Mouse (Mus musculus) embryonic facial prominence, embryonic 12.5 days (tissue): ENCODE measurements around the gene Rbm4. TPM values are rescaled to one million over a fixed set of nuclear protein-coding genes. Genes with fewer than 3 reads are reported as not detected.
"Not testable (repeated sequence)": the region's sequence is repeated elsewhere in the genome, so short reads cannot be mapped to it uniquely, and the experiment has no call there.

ENCODE experiments used
- ATAC-seq: fragments of 200-750 bp; cut with Nextera tagmentation; 2 replicates; pipeline ENCODE4 v1.8.0; 2017; ENCODE audit not compliant: insufficient number of reproducible peaks, insufficient read depth, low FRiP score, low TSS enrichment
- H3K27ac ChIP-seq: fragments of 300-500 bp; sonication (generic); 2 replicates; pipeline ENCODE4 v1.5.1; 2016; ENCODE audit warnings: mild to moderate bottlenecking
- H3K27me3 ChIP-seq: fragments of 300-500 bp; sonication (generic); 2 replicates; pipeline ENCODE4 v1.6.1; 2016; ENCODE audit warnings: mild to moderate bottlenecking, moderate library complexity
- H3K36me3 ChIP-seq: fragments of 300-500 bp; sonication (generic); 2 replicates; pipeline ENCODE4 v1.6.1; 2016; ENCODE audit warnings: mild to moderate bottlenecking
- H3K4me1 ChIP-seq: fragments of 300-500 bp; sonication (generic); 2 replicates; pipeline ENCODE4 v1.6.1; 2016
- H3K4me2 ChIP-seq: fragments of 300-500 bp; sonication (generic); replicated peaks from 2 replicates; pipeline ENCODE4 v1.6.1; 2016; ENCODE audit warnings: mild to moderate bottlenecking, moderate library complexity
- H3K4me3 ChIP-seq: fragments of 300-500 bp; sonication (generic); 2 replicates; pipeline ENCODE4 v1.5.1; 2016; ENCODE audit warnings: mild to moderate bottlenecking
- H3K9ac ChIP-seq: fragments of 300-500 bp; sonication (generic); 2 replicates; pipeline ENCODE4 v1.6.1; 2016; ENCODE audit warnings: mild to moderate bottlenecking, moderate library complexity
- H3K9me3 ChIP-seq: fragments of 300-500 bp; sonication (generic); 2 replicates; pipeline ENCODE4 v1.6.1; 2016; ENCODE audit warnings: mild to moderate bottlenecking, moderate library complexity
- WGBS: fragments of 180-500 bp; shearing (Covaris S2); methylation state at CpG from one replicate; pipeline ENCODE4 v1.1.7; 2016; 5-methylcytosine and 5-hydroxymethylcytosine counted together
- polyA plus RNA-seq: library from polyadenylated mRNA; unstranded; fragments of >200 nt; fragmentation: Nextera tagmentation; extraction: Ambion mirVana; gene quantifications from 2 replicates; pipeline ENCODE4 v1.2.1, GENCODE M21; 2016

The Rbm4 gene
- polyA plus RNA-seq, 1 experiment from 2014 or later: 89.3 TPM

GRCm38 (mm10) chr19:4795929-4796328 lies 2.2 kb upstream of the Rbm4 start:
- H3K27ac ChIP-seq: no peak overlapping the region
- peaks cover 51% of the 10 kb centered on the region for H3K36me3 ChIP-seq
- H3K4me2 ChIP-seq: no peak overlapping the region
- ATAC-seq: no peak
- peaks cover 20% of the 10 kb centered on the region for H3K4me1 ChIP-seq
- 88% methylated on average over 1 of the region's 1 CpGs for WGBS
- H3K27me3 ChIP-seq: no peaks in the 10 kb centered on the region
- no peak overlapping the region for H3K9ac ChIP-seq
- H3K9me3 ChIP-seq: no peaks in the 10 kb centered on the region
- no peak overlapping the region for H3K4me3 ChIP-seq

GRCm38 (mm10) chr19:4793281-4793830 lies 345 bp downstream of the Rbm4 start:
- WGBS: under 1% methylated on average over 16 of the region's 16 CpGs
- Histone ChIP-seq H3K9ac (peak overlapping the region; percentile 48), H3K4me2 (peak overlapping the region; percentile 76), H3K27ac (peak overlapping the region; percentile 72), H3K4me3 (peak overlapping the region; percentile 72), H3K27me3 (no peaks in the 10 kb centered on the region), H3K4me1 (peaks cover 34% of the 10 kb centered on the region), H3K9me3 (no peaks in the 10 kb centered on the region), H3K36me3 (peaks cover 44% of the 10 kb centered on the region)
- ATAC-seq: peak; percentile 17; the same call in 1 of the 2 replicates

- no peaks in the 10 kb centered on the region for H3K27me3 ChIP-seq
- no peak overlapping the region for H3K4me3 ChIP-seq
- no peak overlapping the region for H3K4me2 ChIP-seq
- no peak for ATAC-seq
- no peak overlapping the region for H3K27ac ChIP-seq
- 90% methylated on average over 2 of the region's 2 CpGs for WGBS
- peaks cover 23% of the 10 kb centered on the region for H3K4me1 ChIP-seq
- H3K9me3 ChIP-seq: no peaks in the 10 kb centered on the region
- H3K9ac ChIP-seq: no peak overlapping the region
- peaks cover 85% of the 10 kb centered on the region for H3K36me3 ChIP-seq
Measured at GRCm38 (mm10) chr19:4786313-4786712, 7.4 kb downstream of the Rbm4 start.

- Histone ChIP-seq H3K4me1 (peaks cover 12% of the 10 kb centered on the region), H3K27me3 (no peaks in the 10 kb centered on the region), H3K9me3 (no peaks in the 10 kb centered on the region), H3K4me3 (no peak overlapping the region), H3K4me2 (no peak overlapping the region), H3K27ac (no peak overlapping the region), H3K9ac (no peak overlapping the region), H3K36me3 (peaks cover 82% of the 10 kb centered on the region)
- 92% methylated on average over 7 of the region's 7 CpGs for WGBS
- ATAC-seq: no peak
Measured at GRCm38 (mm10) chr19:4785206-4785605, 8.5 kb downstream of the Rbm4 start.

GRCm38 (mm10) chr19:4782891-4783290 lies 10.8 kb downstream of the Rbm4 start:
- Histone ChIP-seq H3K9me3 (no peaks in the 10 kb centered on the region), H3K4me3 (no peak overlapping the region), H3K36me3 (peaks cover 78% of the 10 kb centered on the region), H3K9ac (no peak overlapping the region), H3K4me1 (peaks cover 5% of the 10 kb centered on the region), H3K27me3 (no peaks in the 10 kb centered on the region), H3K27ac (no peak overlapping the region), H3K4me2 (no peak overlapping the region)
- WGBS: 88% methylated on average over 2 of the region's 2 CpGs
- no peak for ATAC-seq

GRCm38 (mm10) chr19:4772785-4773184 lies 20.9 kb downstream of the Rbm4 start:
- Histone ChIP-seq H3K4me1 (no peaks in the 10 kb centered on the region), H3K36me3 (peaks cover 73% of the 10 kb centered on the region), H3K4me2 (no peak overlapping the region), H3K9me3 (no peaks in the 10 kb centered on the region), H3K27ac (no peak overlapping the region), H3K27me3 (no peaks in the 10 kb centered on the region), H3K4me3 (no peak overlapping the region), H3K9ac (no peak overlapping the region)
- 82% methylated on average over 3 of the region's 3 CpGs for WGBS
- no peak for ATAC-seq

GRCm38 (mm10) chr19:4767507-4768148 lies 26.1 kb downstream of the Rbm4 start:
- H3K4me2 ChIP-seq: no peak overlapping the region
- no peaks in the 10 kb centered on the region for H3K9me3 ChIP-seq
- ATAC-seq: no peak
- peaks cover 71% of the 10 kb centered on the region for H3K36me3 ChIP-seq
- no peak overlapping the region for H3K9ac ChIP-seq
- H3K27me3 ChIP-seq: no peaks in the 10 kb centered on the region
- H3K4me3 ChIP-seq: no peak overlapping the region
- WGBS: 91% methylated on average over 12 of the region's 12 CpGs
- no peaks in the 10 kb centered on the region for H3K4me1 ChIP-seq
- H3K27ac ChIP-seq: no peak overlapping the region

- H3K27me3 ChIP-seq: no peaks in the 10 kb centered on the region
- no peak overlapping the region for H3K27ac ChIP-seq
- peaks cover 48% of the 10 kb centered on the region for H3K36me3 ChIP-seq
- WGBS: 64% methylated on average over 1 of the region's 1 CpGs
- no peak overlapping the region for H3K9ac ChIP-seq
- H3K4me3 ChIP-seq: no peak overlapping the region
- H3K9me3 ChIP-seq: no peaks in the 10 kb centered on the region
- ATAC-seq: no peak
- peaks cover 13% of the 10 kb centered on the region for H3K4me1 ChIP-seq
- no peak overlapping the region for H3K4me2 ChIP-seq
Measured at GRCm38 (mm10) chr19:4762876-4763275, 30.8 kb downstream of the Rbm4 start.

GRCm38 (mm10) chr19:4760544-4760943 lies 33.2 kb downstream of the Rbm4 start:
- not testable (repeated sequence) for H3K9ac ChIP-seq, H3K4me3 ChIP-seq, H3K27ac ChIP-seq, ATAC-seq, H3K9me3 ChIP-seq, H3K27me3 ChIP-seq, H3K4me2 ChIP-seq
- WGBS: 93% methylated on average over 8 of the region's 8 CpGs
- Histone ChIP-seq H3K36me3 (peaks cover 33% of the 10 kb centered on the region), H3K4me1 (peaks cover 18% of the 10 kb centered on the region)

GRCm38 (mm10) chr19:4756921-4757320 lies 36.8 kb downstream of the Rbm4 start:
- H3K9me3 ChIP-seq: no peaks in the 10 kb centered on the region
- ATAC-seq: no peak
- WGBS: 5% methylated on average over 9 of the region's 9 CpGs
- H3K4me1 ChIP-seq: peaks cover 18% of the 10 kb centered on the region
- H3K4me2 ChIP-seq: peak overlapping the region; percentile 68
- peak overlapping the region; percentile 66 for H3K4me3 ChIP-seq
- peak overlapping the region; percentile 97 for H3K27ac ChIP-seq
- peaks cover 16% of the 10 kb centered on the region for H3K36me3 ChIP-seq
- H3K27me3 ChIP-seq: no peaks in the 10 kb centered on the region
- H3K9ac ChIP-seq: peak overlapping the region; percentile 87

GRCm38 (mm10) chr19:4756193-4756911 lies 37.3 kb downstream of the Rbm4 start, which contains the start of gene Rbm4b:
Gene Rbm4b (plus strand): TSS chr19:4756497.
- peaks cover 18% of the 10 kb centered on the region for H3K4me1 ChIP-seq
- WGBS: under 1% methylated on average over 65 of the region's 65 CpGs
- peaks cover 12% of the 10 kb centered on the region for H3K36me3 ChIP-seq
- ATAC-seq: peak; percentile 93
- peak within 1 kb of the TSS; percentile 87 for H3K9ac ChIP-seq
- H3K9me3 ChIP-seq: no peaks in the 10 kb centered on the region
- H3K4me2 ChIP-seq: peak within 1 kb of the TSS; percentile 68
- H3K27me3 ChIP-seq: no peaks in the 10 kb centered on the region
- peak within 1 kb of the TSS; percentile 66 for H3K4me3 ChIP-seq
- H3K27ac ChIP-seq: peak within 1 kb of the TSS; percentile 97
